Mouse (Mus musculus) limb, embryonic 14.5 days (tissue): ENCODE measurements around the gene Raver2. TPM values are rescaled to one million over a fixed set of nuclear protein-coding genes. Genes with fewer than 3 reads are reported as not detected.

Experiments used
- ATAC-seq: fragments of 200-750 bp; cut with Nextera tagmentation; 2 replicates; pipeline ENCODE4 v1.8.0; 2017; ENCODE audit warnings: low read depth, moderate number of reproducible peaks, moderate TSS enrichment; ENCODE audit not compliant: low FRiP score
- DNase-seq: peaks from one replicate; pipeline ENCODE4 v3.0.0-alpha.2; 2015; ENCODE audit warnings: low spot score
- H3K27ac ChIP-seq: fragments of 300-500 bp; sonication (generic); replicated peaks from 2 replicates; pipeline ENCODE4 v1.5.1; 2014; ENCODE audit warnings: low read depth, mild to moderate bottlenecking, low read length, moderate library complexity, mixed read lengths
- H3K27me3 ChIP-seq: fragments of 300-500 bp; sonication (generic); 2 replicates; pipeline ENCODE4 v1.6.1; 2014; ENCODE audit warnings: low read length, mixed read lengths; ENCODE audit not compliant: control insufficient read depth, insufficient read depth
- H3K36me3 ChIP-seq: fragments of 300-500 bp; sonication (generic); 2 replicates; pipeline ENCODE4 v1.6.1; 2014; ENCODE audit warnings: mild to moderate bottlenecking, low read length, moderate library complexity, mixed read lengths; ENCODE audit not compliant: control insufficient read depth, insufficient read depth
- H3K4me1 ChIP-seq: fragments of 300-500 bp; sonication (generic); 2 replicates; pipeline ENCODE4 v1.6.1; 2014; ENCODE audit warnings: antibody characterized with exemption, low read length, mixed read lengths; ENCODE audit not compliant: control insufficient read depth, insufficient read depth
- H3K4me2 ChIP-seq: fragments of 300-500 bp; sonication (generic); replicated peaks from 2 replicates; pipeline ENCODE4 v1.6.1; 2014; ENCODE audit warnings: low read depth, mild to moderate bottlenecking, low read length, moderate library complexity; ENCODE audit not compliant: severe bottlenecking
- H3K4me3 ChIP-seq: fragments of 300-500 bp; sonication (generic); replicated peaks from 2 replicates; pipeline ENCODE4 v1.5.1; 2014; ENCODE audit warnings: low read length
- H3K9ac ChIP-seq: fragments of 300-500 bp; sonication (generic); 2 replicates; pipeline ENCODE4 v1.6.1; 2014; ENCODE audit warnings: mild to moderate bottlenecking, low read depth, low read length, moderate library complexity; ENCODE audit not compliant: severe bottlenecking
- H3K9me3 ChIP-seq: fragments of 300-500 bp; sonication (generic); 2 replicates; pipeline ENCODE4 v1.6.1; 2016; ENCODE audit warnings: low read length; ENCODE audit not compliant: control insufficient read depth
- POLR2A ChIP-seq: fragments of 200-500 bp; IDR thresholded peaks from 2 replicates; pipeline ENCODE4 v1.8.0; 2012; ENCODE audit warnings: inconsistent platforms, mild to moderate bottlenecking, moderate library complexity, borderline replicate concordance; ENCODE audit not compliant: insufficient read depth, insufficient read length; ENCODE audit errors: extremely low read depth
- whole genome bisulfite sequencing: fragments of 180-500 bp; shearing (Covaris S2); extraction: QIAGEN DNeasy Blood & Tissue Kit; methylation state at CpG from one replicate; pipeline ENCODE4 v1.1.7; 2014; 5-methylcytosine and 5-hydroxymethylcytosine counted together
- polyA plus RNA-seq, 2 experiments: library from polyadenylated mRNA; depleted of rRNA in 1 of 2; stranded (reverse) in 1 of 2; unstranded in 1 of 2; fragments of >200 nt; fragmentation: Nextera tagmentation in 1 of 2; extraction: Ambion mirVana in 1 of 2; gene quantifications; 2 replicates each; pipeline versions ENCODE4 v1.2.1 to v1.2.3; 2012 to 2014

Gene Raver2
- polyA plus RNA-seq, 2 experiments: 16.5 to 23.8 TPM

GRCm38 (mm10) chr4:101168189-101168778, 99.5 kb downstream of the Raver2 start:
- H3K36me3 ChIP-seq: peaks cover 65% of the 10 kb centered on the region
- 53% methylated on average over 6 of the region's 6 CpGs for WGBS
- no peak; the same call in 1 of the 2 replicates for ATAC-seq

GRCm38 (mm10) chr4:101172738-101173137, 104.0 kb downstream of the Raver2 start:
- ATAC-seq (no peak), DNase-seq (no peak)
- Histone ChIP-seq H3K27ac (no peak overlapping the region), H3K4me2 (no peak overlapping the region), H3K9me3 (no peaks in the 10 kb centered on the region), H3K36me3 (peaks cover 57% of the 10 kb centered on the region), H3K9ac (no peak overlapping the region), H3K4me1 (no peaks in the 10 kb centered on the region), H3K4me3 (no peak overlapping the region), H3K27me3 (no peaks in the 10 kb centered on the region)
- WGBS: 75% methylated on average over 2 of the region's 2 CpGs
- no peak for TF ChIP-seq POLR2A

More at GRCm38 (mm10) chr4:101168189-101168778, 99.5 kb downstream of the Raver2 start:
- H3K27me3 ChIP-seq: no peaks in the 10 kb centered on the region
- no peak overlapping the region for H3K4me3 ChIP-seq
- no peaks in the 10 kb centered on the region for H3K9me3 ChIP-seq
- DNase-seq: no peak
- no peak overlapping the region for H3K9ac ChIP-seq
- H3K27ac ChIP-seq: no peak overlapping the region
- no peaks in the 10 kb centered on the region for H3K4me1 ChIP-seq
- no peak overlapping the region for H3K4me2 ChIP-seq
- TF ChIP-seq POLR2A: no peak

- H3K36me3 ChIP-seq: peaks cover 57% of the 10 kb centered on the region
- no peak for ATAC-seq
- WGBS: 79% methylated on average over 10 of the region's 10 CpGs
These were observed 106.3 kb downstream of the Raver2 start for GRCm38 (mm10) chr4:101174916-101175625.

GRCm38 (mm10) chr4:101176123-101176522, 107.3 kb downstream of the Raver2 start:
- ATAC-seq (no peak), DNase-seq (no peak)
- Histone ChIP-seq H3K4me1 (no peaks in the 10 kb centered on the region), H3K9me3 (no peaks in the 10 kb centered on the region), H3K27me3 (no peaks in the 10 kb centered on the region), H3K4me2 (no peak overlapping the region), H3K4me3 (no peak overlapping the region), H3K36me3 (peaks cover 53% of the 10 kb centered on the region), H3K9ac (no peak overlapping the region), H3K27ac (no peak overlapping the region)
- 83% methylated on average over 6 of the region's 6 CpGs for WGBS
- TF ChIP-seq POLR2A: no peak

More at GRCm38 (mm10) chr4:101174916-101175625, 106.3 kb downstream of the Raver2 start:
- no peak overlapping the region for H3K9ac ChIP-seq
- DNase-seq: no peak
- no peaks in the 10 kb centered on the region for H3K9me3 ChIP-seq
- H3K4me1 ChIP-seq: no peaks in the 10 kb centered on the region
- H3K27ac ChIP-seq: no peak overlapping the region
- no peak for TF ChIP-seq POLR2A
- no peaks in the 10 kb centered on the region for H3K27me3 ChIP-seq
- no peak overlapping the region for H3K4me2 ChIP-seq
- H3K4me3 ChIP-seq: no peak overlapping the region

- Histone ChIP-seq H3K4me3 (no peak overlapping the region), H3K27me3 (no peaks in the 10 kb centered on the region), H3K27ac (no peak overlapping the region), H3K9me3 (no peaks in the 10 kb centered on the region), H3K4me2 (no peak overlapping the region), H3K9ac (no peak overlapping the region), H3K36me3 (peaks cover 67% of the 10 kb centered on the region), H3K4me1 (no peaks in the 10 kb centered on the region)
- ATAC-seq (no peak), DNase-seq (no peak)
- no peak for TF ChIP-seq POLR2A
- WGBS: 63% methylated on average over 3 of the region's 3 CpGs
These were observed 109.0 kb downstream of the Raver2 start for GRCm38 (mm10) chr4:101177796-101178195.
